ENCODE assay signal across 9 mouse cellular contexts in the genomic region with DNA sequence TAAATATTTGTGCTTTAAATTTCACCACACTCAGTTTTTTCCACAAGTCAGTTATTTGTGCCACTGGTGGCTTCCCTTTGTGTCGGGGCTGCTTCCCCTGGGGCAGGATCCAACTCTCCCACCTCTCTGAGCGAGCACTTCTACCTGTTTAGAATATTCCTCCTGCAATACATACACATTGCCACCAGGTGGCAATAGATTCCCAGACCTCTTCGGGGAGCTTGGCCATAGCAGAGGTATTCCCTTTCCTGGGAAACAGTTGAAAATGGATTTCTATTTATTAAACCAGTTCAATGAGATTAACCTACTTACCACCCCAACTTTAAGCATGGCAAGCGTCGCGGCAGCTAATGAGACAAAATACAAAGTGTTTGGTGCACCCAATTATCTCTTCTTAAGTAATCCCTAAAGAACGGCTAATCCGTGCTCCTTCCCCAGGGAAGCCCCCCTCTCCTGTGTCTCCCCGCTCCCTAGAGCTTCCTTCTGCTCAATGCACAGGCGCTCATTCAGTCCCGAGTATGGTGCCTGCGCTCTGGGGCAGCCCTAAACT.
A peak's percentile ranks its signal among the peaks of the same experiment; 100 is the strongest.
DNase-seq lines count a peak whose midpoint lies in the region; ATAC-seq and TF ChIP-seq lines count a peak whose summit lies in the region.
"Had no signal": no experiment of that assay in that cellular context is flagged by ENCODE, and none has a peak within 500 bp of the region (broad histone marks: within the 10 kb centered on the region; RNA-seq: fewer than 3 reads in every experiment).

No protein-coding gene starts in this region.

- no peak for TF ChIP-seq CTCF in thymus, adult 2 months (IDR thresholded peaks at IDR 0.05; ENCODE audit: borderline replicate concordance, control insufficient read depth, extremely low read depth, insufficient read depth, low read length, poor library complexity)
- peak; percentile 88 for TF ChIP-seq CTCF in hindbrain, postnatal 0 days (IDR thresholded peaks at IDR 0.05; ENCODE audit: low read depth)

- peak; percentile 8 for DNase-seq in cerebellum, adult 9-11 months
- no peak for DNase-seq in cerebellum, adult 8-10 months
- peak; percentile 9 for DNase-seq in thymus, adult 2 months
- DNase-seq in thymus, postnatal 4 days = no peak
- DNase-seq in hindbrain, postnatal 0 days (ENCODE audit: low spot score) = peak; percentile 82
- DNase-seq in gastrocnemius, postnatal 36 days = no peak

- WGBS in thymus, adult 2 months = 53% methylated on average over 12 of the region's 12 CpGs
- 22% methylated on average over 12 of the region's 12 CpGs for WGBS in hindbrain, postnatal 0 days
- WGBS in midbrain, embryonic 15.5 days = 5% methylated on average over 12 of the region's 12 CpGs

- H3K9ac ChIP-seq in hindbrain, postnatal 0 days (replicated peaks; ENCODE audit: low read length) = no peak overlapping the region
- no peak overlapping the region for H3K9ac ChIP-seq in midbrain, embryonic 15.5 days
- H3K9ac ChIP-seq: midbrain, embryonic 12.5 days had no signal

- H3K4me2 ChIP-seq in hindbrain, postnatal 0 days (ENCODE audit: low read depth, low read length) = no peak overlapping the region
- H3K4me2 ChIP-seq in midbrain, embryonic 15.5 days = 0 out of 2 replicates have a peak overlapping the region, but pooled peaks have one; percentile 12
- H3K4me2 ChIP-seq: midbrain, embryonic 12.5 days had no signal

- intact Hi-C loops in gastrocnemius, postnatal 36 days (cut with DNase I) = no loop called here

- H3K27me3 ChIP-seq in thymus, adult 2 months (ENCODE audit: control insufficient read depth, insufficient read depth, low read length) = no peaks in the 10 kb centered on the region
- H3K27me3 ChIP-seq in hindbrain, postnatal 0 days (ENCODE audit: insufficient read depth, low read length) = no peaks in the 10 kb centered on the region
- H3K27me3 ChIP-seq in midbrain, embryonic 15.5 days (replicated peaks) = peaks cover 14% of the 10 kb centered on the region

- no peak for TF ChIP-seq POLR2A in thymus, adult 2 months (IDR thresholded peaks at IDR 0.05; ENCODE audit: control insufficient read depth, extremely low read depth, insufficient read depth, low read length, poor library complexity)

- H3K36me3 ChIP-seq in thymus, adult 2 months (ENCODE audit: control insufficient read depth, insufficient read depth, low read length) = no peaks in the 10 kb centered on the region
- H3K36me3 ChIP-seq in hindbrain, postnatal 0 days (ENCODE audit: insufficient read depth, low read length) = no peaks in the 10 kb centered on the region
- no peaks in the 10 kb centered on the region for H3K36me3 ChIP-seq in midbrain, embryonic 15.5 days (replicated peaks)
- H3K36me3 ChIP-seq: midbrain, embryonic 12.5 days had no signal

- no peak overlapping the region for H3K4me3 ChIP-seq in thymus, adult 2 months (ENCODE audit: control insufficient read depth, insufficient read depth, low read length)
- no peak overlapping the region for H3K4me3 ChIP-seq in hindbrain, postnatal 0 days (ENCODE audit: low read length)
- H3K4me3 ChIP-seq in midbrain, embryonic 15.5 days = no peak overlapping the region
- H3K4me3 ChIP-seq: midbrain, embryonic 12.5 days had no signal

- H3K4me1 ChIP-seq in thymus, adult 2 months (replicated peaks; ENCODE audit: control insufficient read depth, insufficient read depth, low read length) = no peaks in the 10 kb centered on the region
- H3K4me1 ChIP-seq in hindbrain, postnatal 0 days (ENCODE audit: insufficient read depth, low read length) = no peaks in the 10 kb centered on the region
- peaks cover 15% of the 10 kb centered on the region for H3K4me1 ChIP-seq in midbrain, embryonic 15.5 days
- H3K4me1 ChIP-seq: midbrain, embryonic 12.5 days had no signal

- ATAC-seq in hindbrain, postnatal 0 days = 0 out of 2 replicates have a peak, but pooled peaks have one; percentile 21
- ATAC-seq in midbrain, embryonic 15.5 days (replicated peaks) = no peak
- ATAC-seq in inflammation-experienced regulatory T-cells, adult 6 months = no peak

- H3K9me3 ChIP-seq in hindbrain, postnatal 0 days (ENCODE audit: low read length) = no peaks in the 10 kb centered on the region
- H3K9me3 ChIP-seq in midbrain, embryonic 15.5 days = no peaks in the 10 kb centered on the region
- H3K9me3 ChIP-seq: midbrain, embryonic 12.5 days had no signal

- no peak overlapping the region for H3K27ac ChIP-seq in thymus, adult 2 months (ENCODE audit: control insufficient read depth, insufficient read depth, low read length)
- no peak overlapping the region for H3K27ac ChIP-seq in hindbrain, postnatal 0 days
- H3K27ac ChIP-seq in midbrain, embryonic 15.5 days = no peak overlapping the region
- H3K27ac ChIP-seq: midbrain, embryonic 12.5 days had no signal

Comparison
In these comparisons a context has a peak if more than half of its experiments do, and no peak if none do; other contexts are left out.
1. DNase-seq: peak in cerebellum, adult 9-11 months (single experiment), thymus, adult 2 months (single experiment) and hindbrain, postnatal 0 days (single experiment); none in cerebellum, adult 8-10 months (single experiment), thymus, postnatal 4 days (single experiment) and gastrocnemius, postnatal 36 days (0 of 2).